Mouse (Mus musculus) central nervous system, embryonic 14 days (tissue): Measurements from ENCODE around the gene Gm49391. TPM values are rescaled to one million over a fixed set of nuclear protein-coding genes. Genes with fewer than 3 reads are reported as not detected.

Source experiments
- polyA plus RNA-seq: library from polyadenylated mRNA; depleted of rRNA; stranded (reverse); fragments of >200 nt; gene quantifications from 2 replicates; pipeline ENCODE4 v1.2.3, GENCODE M21; 2012; rRNA removed

Gene Gm49391
- 2.3 and 2.8 TPM in 2 replicates for polyA plus RNA-seq

DNA sequence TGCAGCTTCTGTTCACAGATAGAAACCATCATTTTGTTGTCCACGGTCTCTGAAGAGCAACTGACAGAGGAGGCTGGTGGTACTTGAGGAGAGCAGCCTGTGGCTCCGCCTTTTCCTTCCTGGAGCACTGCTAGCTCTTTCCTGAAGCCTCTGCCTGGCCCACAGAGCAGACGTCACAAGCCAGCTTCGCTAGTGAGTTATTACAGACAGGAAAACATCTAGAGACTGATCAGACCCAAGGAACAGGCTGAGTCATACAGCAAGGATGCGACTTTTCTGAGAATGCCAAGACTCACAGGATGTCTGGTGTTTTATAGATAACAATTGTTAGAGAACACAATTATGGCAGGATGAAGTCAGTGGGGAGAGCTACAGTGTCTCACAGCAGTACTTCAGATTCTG is at the start of gene Gm49391, which contains the start of gene Ctla2a:
Gene Gm49391 (minus strand): TSS at position 72 of the 402 bp plus-strand sequence.
Gene Ctla2a (minus strand): TSS at position 126 of the 402 bp plus-strand sequence.

DNA sequence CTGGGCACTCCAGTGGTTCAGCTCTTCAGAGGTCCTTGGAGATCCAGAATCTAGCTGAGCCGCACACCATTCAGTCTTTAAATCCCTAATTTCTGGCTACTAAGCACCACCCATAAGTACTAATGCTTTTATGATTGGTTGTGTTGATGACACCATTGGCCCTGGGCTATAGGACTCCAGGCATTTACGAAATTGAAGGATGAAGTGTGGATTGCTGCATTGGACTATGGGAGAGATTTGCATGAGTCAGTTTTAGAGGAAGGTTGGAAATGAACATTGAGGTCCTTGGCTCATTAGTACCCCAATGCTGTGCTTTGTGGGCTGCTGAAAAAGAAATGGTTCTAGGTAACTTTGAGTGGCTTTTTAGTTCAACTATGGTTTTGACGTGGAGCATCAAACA is 5.5 kb upstream of the Gm49391 start, which contains the start of gene Tpbpa:
Gene Tpbpa (minus strand): TSS at position 101 of the 400 bp plus-strand sequence.

DNA sequence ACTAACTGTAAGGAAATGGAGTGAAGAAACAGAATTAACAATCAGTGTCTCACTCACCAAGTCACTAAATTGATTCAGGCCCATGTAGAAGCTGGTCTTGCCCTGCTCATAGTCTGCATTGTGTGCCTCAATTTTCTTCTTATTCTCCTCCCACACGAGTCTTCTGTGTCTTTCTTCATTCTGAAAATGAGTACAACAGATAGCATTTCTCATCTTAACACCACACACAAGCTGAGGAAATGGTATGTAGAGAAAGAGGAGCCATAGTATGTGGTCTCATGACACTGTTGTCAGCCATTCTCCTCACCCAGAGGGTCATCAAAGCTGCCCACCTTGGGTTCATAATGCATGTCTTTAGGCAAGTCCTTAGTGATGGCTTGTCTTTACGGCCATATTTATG is 881 bp downstream of the Gm49391 start, which contains the start of gene Gm49393:
Gene Gm49393 (minus strand): TSS at position 101 of the 400 bp plus-strand sequence.

DNA sequence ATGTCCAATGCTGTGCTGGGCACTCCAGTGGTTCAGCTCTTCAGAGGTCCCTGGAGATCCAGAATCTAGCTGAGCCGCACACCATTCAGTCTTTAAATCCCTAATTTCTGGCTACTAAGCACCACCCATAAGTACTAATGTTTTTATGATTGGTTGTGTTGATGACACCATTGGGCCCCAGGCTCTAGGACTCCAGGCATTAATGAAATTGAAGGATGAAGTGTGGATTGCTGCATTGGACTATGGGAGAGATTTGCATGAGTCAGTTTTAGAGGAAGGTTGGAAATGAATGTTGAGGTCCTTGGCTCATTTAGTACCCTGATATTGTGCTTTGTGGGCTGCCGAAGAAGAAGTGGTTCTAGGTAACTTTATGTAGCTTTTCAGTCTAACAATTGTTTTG is 31.6 kb downstream of the Gm49391 start, which contains the start of gene Tpbpb:
Gene Tpbpb (minus strand): TSS at position 101 of the 400 bp plus-strand sequence.

DNA sequence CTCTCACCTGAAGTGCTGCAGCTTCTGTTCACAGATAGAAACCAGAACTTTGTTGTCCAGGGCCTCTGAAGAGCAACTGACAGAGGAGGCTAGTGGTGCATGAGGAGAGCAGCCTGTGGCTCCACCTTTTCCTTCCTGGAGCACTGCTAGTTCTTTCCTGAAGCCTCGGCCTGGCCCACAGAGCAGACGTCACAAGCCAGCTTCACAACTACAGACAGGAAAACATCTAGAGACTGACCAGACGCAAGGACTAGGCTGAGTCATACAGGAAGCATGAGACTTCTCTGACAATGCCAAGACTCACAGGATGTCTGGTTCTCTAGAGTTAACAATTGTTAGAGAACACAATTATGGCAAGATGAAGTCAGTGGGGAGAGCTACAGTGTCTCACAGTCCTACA is 39.0 kb downstream of the Gm49391 start, which contains the start of gene Ctla2b:
Gene Ctla2b (minus strand): TSS at position 120 of the 400 bp plus-strand sequence.

DNA sequence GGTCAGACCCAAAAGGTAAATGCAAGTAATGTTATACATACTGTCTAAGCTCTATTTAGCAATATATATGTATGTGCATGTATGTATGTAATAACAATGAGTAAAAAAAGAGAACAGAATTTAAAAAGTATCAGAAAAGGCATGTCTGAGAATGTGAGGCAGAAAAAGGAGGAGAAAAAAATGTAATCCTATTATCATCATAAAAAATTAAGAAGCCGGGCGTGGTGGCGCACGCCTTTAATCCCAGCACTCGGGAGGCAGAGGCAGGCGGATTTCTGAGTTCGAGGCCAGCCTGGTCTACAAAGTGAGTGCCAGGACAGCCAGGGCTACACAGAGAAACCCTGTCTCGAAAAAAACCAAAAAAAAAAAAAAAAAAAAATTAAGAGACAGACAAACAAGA is 39.6 kb downstream of the Gm49391 start, which contains the start of gene Gm49392:
Gene Gm49392 (minus strand): TSS at position 101 of the 400 bp plus-strand sequence.

DNA sequence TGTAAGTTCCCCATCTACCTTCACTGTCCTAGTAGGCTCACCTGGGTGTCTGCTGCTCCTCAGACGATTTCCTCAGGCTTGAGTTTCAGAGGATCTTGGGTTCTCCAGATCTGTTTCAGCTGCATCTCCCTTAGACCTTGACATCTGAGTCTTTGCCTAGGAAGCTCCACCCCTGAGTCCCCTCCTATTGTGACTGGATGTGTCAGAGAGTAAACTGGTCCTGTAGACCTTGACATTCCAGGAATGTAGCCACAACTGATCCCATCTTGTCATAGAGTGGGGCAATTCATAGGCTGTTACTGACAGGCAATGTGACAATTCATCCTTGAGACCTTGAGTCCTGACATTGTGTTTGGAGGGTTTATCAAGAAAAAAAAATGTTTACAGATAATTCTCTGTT is 72.1 kb downstream of the Gm49391 start, which contains the start of gene 4930486L24Rik:
Gene 4930486L24Rik (minus strand): TSS at position 195 of the 400 bp plus-strand sequence.

Other genes starting within 250 kb of the Gm49391 start
- gene BC051665, start 150.2 kb downstream of the Gm49391 start, polyA plus RNA-seq, result not detected in 2 replicates
- not detected in 2 replicates for gene Ctsll3, start 133.7 kb downstream of the Gm49391 start, polyA plus RNA-seq
- gene 4930486L24Rik, start 72.1 kb downstream of the Gm49391 start, polyA plus RNA-seq, result 0.05 TPM in 2 replicates
- 0.11 and 0.18 TPM in 2 replicates for gene Gm49392, start 39.7 kb downstream of the Gm49391 start, polyA plus RNA-seq
- 1.7 and 2.5 TPM in 2 replicates for gene Ctla2b, start 39.1 kb downstream of the Gm49391 start, polyA plus RNA-seq
- gene Tpbpb, start 31.7 kb downstream of the Gm49391 start, polyA plus RNA-seq, result not detected in 2 replicates
- not detected in 2 replicates for gene Gm49393, start 981 bp downstream of the Gm49391 start, polyA plus RNA-seq
- 9.1 and 11.9 TPM in 2 replicates for gene Ctla2a, start 54 bp upstream of the Gm49391 start, polyA plus RNA-seq
- gene Tpbpa, start 5.4 kb upstream of the Gm49391 start, polyA plus RNA-seq, result 0.06 TPM in 1 of 2 replicates, not detected in the other
- not detected in 2 replicates for gene Ctsj, start 69.4 kb upstream of the Gm49391 start, polyA plus RNA-seq
- not detected in 2 replicates for gene Ctsq, start 104.1 kb upstream of the Gm49391 start, polyA plus RNA-seq
- not detected in 2 replicates for gene Ctsr, start 227.7 kb upstream of the Gm49391 start, polyA plus RNA-seq